Mouse (Mus musculus) cerebellum, postnatal 36 days (tissue): ENCODE data around the gene Grik4.
"Not testable (repeated sequence)": the region's sequence is repeated elsewhere in the genome, so short reads cannot be mapped to it uniquely, and the experiment has no call there.

Experiments used
- DNase-seq, 2 experiments: peaks; one replicate each; pipeline ENCODE4 v3.0.0; 2021 to 2022; ENCODE audit warnings: mixed read lengths in 2 of 2

Grik4 gene

DNA sequence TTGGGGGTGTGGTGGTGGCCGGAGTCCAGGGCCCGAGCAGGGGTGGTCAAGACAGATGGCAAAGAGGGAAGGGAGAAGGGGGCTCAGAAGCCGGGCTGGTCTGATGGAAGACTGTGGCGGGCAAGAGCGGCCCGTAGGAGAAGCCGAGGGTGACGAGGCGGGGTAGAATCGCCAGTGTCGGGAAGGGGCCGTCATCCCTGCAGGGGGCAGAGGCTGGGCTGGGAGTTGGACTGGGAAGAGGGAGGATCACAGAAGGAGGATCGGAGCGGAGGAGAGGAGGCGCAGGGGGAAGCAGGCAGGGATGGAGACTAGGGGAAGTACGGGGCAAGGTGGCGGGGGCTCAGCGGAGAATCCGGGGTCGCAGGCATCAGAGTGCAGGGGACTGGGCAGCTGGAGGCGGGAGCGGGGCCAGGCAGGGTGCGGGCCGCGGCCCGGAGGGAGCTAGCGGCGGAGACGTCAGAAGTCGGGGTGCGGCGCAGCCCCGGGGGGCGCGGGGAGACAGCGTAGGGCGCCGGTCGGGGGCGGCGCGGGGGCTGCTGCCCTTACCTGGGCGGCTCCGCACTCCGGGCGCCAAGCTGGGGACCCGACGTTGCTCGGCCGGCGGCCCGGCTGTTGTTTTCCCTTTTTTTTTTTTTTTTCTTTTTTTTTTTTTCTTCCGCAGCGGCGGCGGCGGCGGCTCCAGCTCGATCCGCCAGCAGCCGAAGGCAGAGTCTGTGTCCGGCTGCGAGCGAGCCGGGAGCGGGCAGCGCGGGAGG, at the start of gene Grik4:
Gene Grik4 (minus strand): TSS at position 713 of the 755 bp plus-strand sequence.
- peak; percentile 19 to 33 for DNase-seq

- no peak for DNase-seq
Measured at GRCm38 (mm10) chr9:42993659-42994058, 49.4 kb upstream of the Grik4 start.

DNA sequence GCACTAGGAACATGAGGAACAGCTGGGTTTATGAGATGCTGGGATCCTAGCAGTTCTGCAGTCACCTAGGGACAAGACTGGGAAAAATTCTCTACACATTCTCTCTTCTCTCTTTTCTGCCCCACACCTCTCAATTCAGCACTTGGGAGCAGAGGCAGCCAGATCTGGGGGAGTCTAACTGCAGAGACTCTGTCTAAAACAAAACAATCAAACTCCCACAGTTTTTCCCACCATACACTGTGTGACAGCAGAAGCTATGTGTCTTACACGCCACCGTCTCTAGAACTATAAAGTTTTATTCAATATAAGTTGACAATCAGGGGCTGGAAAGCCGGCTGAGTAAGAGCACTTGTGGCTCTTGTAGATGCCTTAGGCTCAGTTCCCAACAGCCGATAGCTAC, 43.7 kb upstream of the Grik4 start:
- DNase-seq: no peak

GRCm38 (mm10) chr9:42968894-42969521, 24.7 kb upstream of the Grik4 start:
- no peak for DNase-seq

DNA sequence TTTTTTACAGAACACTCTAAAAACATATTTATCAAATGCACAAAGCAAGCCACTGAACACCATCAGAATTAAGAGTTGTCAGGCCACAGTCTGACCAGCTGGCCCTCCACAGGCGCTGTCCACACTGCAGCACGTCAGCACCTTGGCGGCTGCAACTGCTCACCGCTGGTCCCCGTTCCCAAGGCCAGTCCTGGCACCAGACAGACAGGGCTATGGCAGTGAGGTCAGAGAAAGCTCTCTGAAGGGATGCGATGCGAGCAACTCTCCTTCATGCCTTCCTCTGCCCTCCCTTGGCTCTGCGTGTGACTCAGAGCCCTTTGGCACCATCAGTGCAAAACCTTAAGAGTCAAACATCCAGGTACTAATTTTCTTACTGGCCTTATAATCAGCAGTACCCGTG, 23.4 kb upstream of the Grik4 start:
- peak in 1 of 2 experiments; percentile 22 for DNase-seq

DNA sequence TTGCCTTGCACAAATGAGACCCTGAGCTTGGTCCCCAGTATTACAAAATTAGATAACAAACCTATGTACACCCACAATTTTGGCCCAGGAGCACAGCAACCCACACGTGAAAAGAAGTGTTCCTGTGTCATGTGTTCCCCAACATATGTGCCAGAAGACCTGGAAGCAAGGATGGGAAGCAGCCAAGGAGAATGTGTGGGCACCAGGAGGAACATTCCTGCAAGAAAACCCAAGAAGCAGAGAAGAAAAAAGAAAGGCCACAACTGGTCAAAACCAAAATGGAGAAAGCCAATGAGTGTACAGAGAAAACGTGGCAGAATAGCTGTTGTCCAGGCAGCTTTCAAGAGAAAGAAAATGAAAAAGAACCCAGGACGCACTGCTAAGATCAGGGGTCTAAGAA, 20.5 kb upstream of the Grik4 start:
- not testable (repeated sequence) for DNase-seq

- peak; percentile 23 to 25 for DNase-seq
Measured at GRCm38 (mm10) chr9:42964366-42964765, 20.1 kb upstream of the Grik4 start.

- DNase-seq: no peak
Measured at GRCm38 (mm10) chr9:42962506-42962905, 18.2 kb upstream of the Grik4 start.

GRCm38 (mm10) chr9:42958401-42958800, 14.1 kb upstream of the Grik4 start:
- DNase-seq: no peak

- no peak for DNase-seq
Measured at GRCm38 (mm10) chr9:42948381-42948780, 4.1 kb upstream of the Grik4 start.

GRCm38 (mm10) chr9:42945174-42945573, 881 bp upstream of the Grik4 start:
- no peak for DNase-seq

- DNase-seq: peak; percentile 87 to 88
Measured at GRCm38 (mm10) chr9:42944536-42945006, 278 bp upstream of the Grik4 start.

- peak; percentile 11 to 29 for DNase-seq
Measured at GRCm38 (mm10) chr9:42943057-42943529, 1.2 kb downstream of the Grik4 start.

DNA sequence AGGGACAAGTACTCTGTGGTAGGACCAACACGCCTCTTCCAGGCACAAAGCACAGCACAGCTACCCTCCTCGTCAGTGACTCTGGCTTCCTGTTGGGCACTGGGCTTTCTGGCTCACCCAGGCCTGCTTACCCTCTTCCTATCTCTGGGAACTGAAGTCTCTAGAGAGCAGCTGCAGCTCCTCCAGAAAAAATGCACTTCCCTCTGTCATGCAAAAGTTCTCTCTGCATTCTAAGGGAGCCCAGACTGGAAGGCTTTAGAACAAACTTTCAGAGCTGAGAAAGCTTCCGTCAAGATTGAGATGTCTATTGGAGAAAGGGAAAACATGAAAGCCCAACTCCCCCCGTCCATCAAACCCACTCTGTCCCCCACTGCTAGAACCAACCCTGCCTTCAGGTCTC, 2.1 kb downstream of the Grik4 start:
- DNase-seq: no peak

DNA sequence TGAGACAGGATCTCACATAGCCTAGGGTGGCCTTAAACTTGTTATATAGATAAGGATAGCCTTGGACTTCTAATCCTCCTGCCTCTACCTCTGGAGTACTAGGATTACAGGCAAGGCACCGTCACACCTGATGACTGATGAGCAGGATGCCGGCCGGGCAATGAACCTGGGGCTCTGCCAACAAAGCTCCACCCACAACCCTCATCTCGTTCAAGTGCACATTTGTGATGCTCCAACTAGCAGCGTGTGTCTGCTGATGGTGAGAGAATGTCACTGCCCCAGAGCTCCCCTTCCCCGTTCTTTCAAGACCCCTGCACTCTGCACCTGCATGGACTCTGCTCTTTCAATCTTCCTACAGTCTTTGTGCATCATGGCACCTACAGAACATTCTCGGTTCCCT, 12.1 kb downstream of the Grik4 start:
- DNase-seq: no peak

DNA sequence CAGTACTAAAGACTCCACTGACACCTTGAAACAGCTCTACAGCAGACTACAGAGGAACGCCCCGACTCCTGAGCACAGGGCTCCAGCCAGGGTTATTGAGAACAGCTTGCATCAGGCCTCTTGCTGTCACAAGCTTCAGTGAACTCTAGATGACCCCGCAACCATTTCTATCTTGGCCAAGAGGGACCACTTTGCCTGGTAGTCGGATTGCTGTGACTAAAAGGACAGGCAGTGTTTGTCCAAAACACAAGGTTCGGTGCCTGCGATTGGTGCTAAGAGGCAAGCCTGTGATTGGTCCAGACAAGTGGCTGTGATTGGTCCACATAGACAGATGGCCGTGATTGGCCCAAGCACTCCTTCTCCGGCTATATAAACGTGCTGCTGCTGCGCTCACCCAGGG, 16.8 kb downstream of the Grik4 start:
- no peak for DNase-seq

- DNase-seq: no peak
Measured at GRCm38 (mm10) chr9:42926564-42926963, 17.7 kb downstream of the Grik4 start.

DNA sequence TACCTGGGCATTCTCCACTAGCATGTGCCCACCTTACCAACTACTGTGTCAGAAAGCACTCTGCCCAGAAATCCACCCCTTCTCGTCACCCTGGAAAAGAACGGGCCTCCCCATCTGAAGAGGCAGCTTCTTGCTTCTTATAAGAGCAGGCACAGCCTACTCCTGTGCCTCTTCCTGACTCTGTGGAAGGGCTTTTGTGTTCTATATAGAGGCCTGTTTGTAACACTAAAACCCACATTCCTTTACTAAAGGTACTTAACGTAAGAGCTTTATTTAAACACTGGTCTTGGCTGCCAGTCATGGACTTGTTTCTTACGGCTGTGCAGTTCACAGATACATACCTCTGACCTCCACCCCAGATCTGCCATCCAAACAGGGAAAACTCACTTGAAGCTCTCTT, 22.5 kb downstream of the Grik4 start:
- DNase-seq: no peak

DNA sequence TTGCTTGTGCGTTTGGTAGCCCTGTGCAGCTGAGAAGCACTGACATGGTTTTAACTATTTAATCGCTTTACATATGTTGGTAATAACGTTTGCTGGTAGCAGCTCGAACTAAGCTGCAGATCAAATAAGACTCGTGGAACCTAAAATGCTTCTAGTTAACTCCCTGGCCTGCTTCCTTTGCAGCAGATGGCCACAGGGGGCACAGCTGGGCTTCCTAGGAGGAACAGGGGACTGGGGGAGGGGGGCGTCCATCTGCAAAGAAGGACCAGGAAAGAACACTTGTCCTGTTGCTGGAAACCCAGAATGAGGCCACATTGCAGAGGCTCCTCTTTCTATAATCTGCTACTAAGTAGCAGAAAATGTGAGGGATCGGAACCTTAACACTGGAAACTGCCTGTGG, 24.1 kb downstream of the Grik4 start:
- no peak for DNase-seq

GRCm38 (mm10) chr9:42917911-42918310, 26.4 kb downstream of the Grik4 start:
- DNase-seq: no peak

- no peak for DNase-seq
Measured at GRCm38 (mm10) chr9:42913201-42913600, 31.1 kb downstream of the Grik4 start.

GRCm38 (mm10) chr9:42908657-42909313, 35.5 kb downstream of the Grik4 start:
- DNase-seq: no peak

- DNase-seq: no peak
Measured at GRCm38 (mm10) chr9:42906995-42907394, 37.3 kb downstream of the Grik4 start.
